In genomic region chr4:120745731-120746551, GRCm38 (mm10) we compare ENCODE assay signal across 8 mouse cellular contexts. TPM values are rescaled to one million over a fixed set of nuclear protein-coding genes. Genes with fewer than 3 reads are reported as not detected.
DNase-seq lines count a peak whose midpoint lies in the region; ATAC-seq and TF ChIP-seq lines count a peak whose summit lies in the region.
"Had no signal": no experiment of that assay in that cellular context is flagged by ENCODE, and none has a peak within 500 bp of the region (broad histone marks: within the 10 kb centered on the region; RNA-seq: fewer than 3 reads in every experiment).

No protein-coding gene starts in this region.

- 11% methylated on average over 10 of the region's 10 CpGs for whole genome bisulfite sequencing in embryonic facial prominence, embryonic 10.5 days
- 4% methylated on average over 10 of the region's 10 CpGs for WGBS in hindbrain, embryonic 10.5 days
- 9% methylated on average over 10 of the region's 10 CpGs for WGBS in midbrain, embryonic 13.5 days

- no peak for DNase-seq in Patski (ENCODE audit: low read depth, low spot score)
- DNase-seq in embryonic facial prominence, embryonic 10.5 days (ENCODE audit: low spot score): peak; percentile 43
- peak; percentile 52 for DNase-seq in hindbrain, embryonic 10.5 days (ENCODE audit: low spot score)
- DNase-seq in adrenal gland, postnatal 10 days: no peak
- DNase-seq in cerebellum, adult 9-11 months: no peak
- DNase-seq: kidney, adult 11 months had no signal

- TF ChIP-seq CTCF in Patski (IDR thresholded peaks at IDR 0.05): no peak

- in situ Hi-C loops in Patski (cut with MboI; ENCODE audit: low pct_unique_long_range_greater_than_20kb): no loop called here

- peak; percentile 23 for ATAC-seq in Patski
- ATAC-seq in midbrain, embryonic 13.5 days: 0 out of 2 replicates have a peak, but pooled peaks have one; percentile 5
- ATAC-seq in inflammation-experienced regulatory T-cells, adult 6 months: no peak

- CTCF ChIA-PET in Patski (lab: Charles Lee): no interaction called here

- peaks cover 58% of the 10 kb centered on the region for H3K4me1 ChIP-seq in embryonic facial prominence, embryonic 10.5 days
- peaks cover 55% of the 10 kb centered on the region for H3K4me1 ChIP-seq in hindbrain, embryonic 10.5 days (replicated peaks)
- H3K4me1 ChIP-seq in midbrain, embryonic 13.5 days (replicated peaks): peaks cover 31% of the 10 kb centered on the region

- no peaks in the 10 kb centered on the region for H3K36me3 ChIP-seq in embryonic facial prominence, embryonic 10.5 days (replicated peaks)
- H3K36me3 ChIP-seq in hindbrain, embryonic 10.5 days: no peaks in the 10 kb centered on the region
- no peaks in the 10 kb centered on the region for H3K36me3 ChIP-seq in midbrain, embryonic 13.5 days

- peak overlapping the region; percentile 74 for H3K4me3 ChIP-seq in embryonic facial prominence, embryonic 10.5 days
- peak overlapping the region; percentile 70 for H3K4me3 ChIP-seq in hindbrain, embryonic 10.5 days
- peak overlapping the region; percentile 66; the same call in 1 of the 2 replicates for H3K4me3 ChIP-seq in midbrain, embryonic 13.5 days (replicated peaks)

- H3K9ac ChIP-seq in midbrain, embryonic 13.5 days (replicated peaks): no peak overlapping the region

- peak overlapping the region; percentile 100 for H3K4me2 ChIP-seq in midbrain, embryonic 13.5 days (replicated peaks)

- no peaks in the 10 kb centered on the region for H3K9me3 ChIP-seq in embryonic facial prominence, embryonic 10.5 days
- H3K9me3 ChIP-seq in hindbrain, embryonic 10.5 days: no peaks in the 10 kb centered on the region
- H3K9me3 ChIP-seq in midbrain, embryonic 13.5 days: no peaks in the 10 kb centered on the region

- peak overlapping the region; percentile 65; the same call in 1 of the 2 replicates for H3K27ac ChIP-seq in embryonic facial prominence, embryonic 10.5 days (replicated peaks)
- H3K27ac ChIP-seq in hindbrain, embryonic 10.5 days: peak overlapping the region; percentile 86
- H3K27ac ChIP-seq in midbrain, embryonic 13.5 days: no peak overlapping the region

- peaks cover 4% of the 10 kb centered on the region for H3K27me3 ChIP-seq in Patski
- H3K27me3 ChIP-seq in embryonic facial prominence, embryonic 10.5 days (replicated peaks; ENCODE audit: low read depth, poor library complexity, severe bottlenecking): peaks cover 94% of the 10 kb centered on the region
- H3K27me3 ChIP-seq in hindbrain, embryonic 10.5 days (ENCODE audit: insufficient read depth, poor library complexity, severe bottlenecking): peaks cover 84% of the 10 kb centered on the region
- peaks cover 77% of the 10 kb centered on the region for H3K27me3 ChIP-seq in midbrain, embryonic 13.5 days

- POLR2A ChIA-PET in Patski (lab: Charles Lee): no interaction called here

RNA-seq across cellular contexts. Expression of gene Kcnq4, which starts 2.5 kb away (rescaled TPM):
- polyA plus RNA-seq in Patski (2021): 0.12 TPM
- polyA plus RNA-seq in embryonic facial prominence, embryonic 10.5 days (2016; fragmentation: Nextera tagmentation; extraction: Ambion mirVana): 4.2 and 5.6 TPM in 2 replicates
- 3.9 and 4.6 TPM in 2 replicates for polyA plus RNA-seq in hindbrain, embryonic 10.5 days (2016; fragmentation: Nextera tagmentation; extraction: Ambion mirVana)
- 3.2 and 3.9 TPM in 2 replicates for polyA plus RNA-seq in midbrain, embryonic 13.5 days (2015; fragmentation: Nextera tagmentation; extraction: Ambion mirVana)
- not detected for polyA plus RNA-seq in inflammation-experienced regulatory T-cells, adult 6 months (2017; shearing (Covaris generic))
- total RNA-seq in adrenal gland, postnatal 10 days (2021): 1 to 10 TPM; 4.1 to 7.7 TPM

Comparison
In these comparisons a context has a peak if more than half of its experiments do, and no peak if none do; other contexts are left out.
1. DNase-seq: peak in embryonic facial prominence, embryonic 10.5 days (single experiment) and hindbrain, embryonic 10.5 days (single experiment); none in Patski (single experiment), adrenal gland, postnatal 10 days (single experiment) and cerebellum, adult 9-11 months (single experiment).
2. Peak in every context shown above with its lines, with median percentiles within 50 percentile points of each other: H3K4me3 ChIP-seq.